Mouse (Mus musculus): ENCODE results near the gene Sgce.
"Not testable (repeated sequence)": the region's sequence is repeated elsewhere in the genome, so short reads cannot be mapped to it uniquely, and the experiment has no call there.

Gene Sgce

GRCm38 (mm10) chr6:4655466-4655865 lies 91.5 kb downstream of the Sgce start:
- DNase-seq (ENCODE audit: extremely low read depth, insufficient read length, low spot score): no peak

GRCm38 (mm10) chr6:4653741-4654140 lies 93.3 kb downstream of the Sgce start:
- not testable (repeated sequence) for DNase-seq (ENCODE audit: extremely low read depth, insufficient read length, low spot score)

DNA sequence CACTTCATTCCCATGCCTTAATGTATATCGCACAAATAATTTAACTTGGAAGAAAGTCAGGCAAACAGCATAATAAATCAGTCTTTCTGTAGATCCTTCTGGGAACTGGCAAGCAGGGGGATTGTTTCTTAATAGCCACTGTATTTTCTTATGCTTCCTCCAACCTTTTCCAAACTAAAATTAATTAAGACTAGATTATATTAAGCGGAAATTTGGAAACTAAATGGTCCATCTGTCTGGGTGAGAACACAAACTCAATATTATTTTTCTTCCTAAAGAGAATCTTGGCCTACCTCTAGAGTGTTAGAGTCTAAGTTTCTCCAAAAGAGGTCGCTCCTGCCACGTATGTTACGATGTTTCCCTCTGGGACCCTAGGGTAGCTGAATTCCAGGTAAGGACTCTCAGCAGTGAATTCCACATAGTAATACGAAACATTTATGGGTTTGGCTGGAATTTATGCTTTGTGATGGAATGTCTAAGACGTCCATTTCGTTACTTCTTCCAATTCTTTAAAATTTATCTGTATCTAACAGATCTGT lies 94.3 kb downstream of the Sgce start:
- no peak for DNase-seq (ENCODE audit: extremely low read depth, insufficient read length, low spot score)

GRCm38 (mm10) chr6:4647351-4647750 lies 99.7 kb downstream of the Sgce start:
- no peak for DNase-seq (ENCODE audit: extremely low read depth, insufficient read length, low spot score)

DNA sequence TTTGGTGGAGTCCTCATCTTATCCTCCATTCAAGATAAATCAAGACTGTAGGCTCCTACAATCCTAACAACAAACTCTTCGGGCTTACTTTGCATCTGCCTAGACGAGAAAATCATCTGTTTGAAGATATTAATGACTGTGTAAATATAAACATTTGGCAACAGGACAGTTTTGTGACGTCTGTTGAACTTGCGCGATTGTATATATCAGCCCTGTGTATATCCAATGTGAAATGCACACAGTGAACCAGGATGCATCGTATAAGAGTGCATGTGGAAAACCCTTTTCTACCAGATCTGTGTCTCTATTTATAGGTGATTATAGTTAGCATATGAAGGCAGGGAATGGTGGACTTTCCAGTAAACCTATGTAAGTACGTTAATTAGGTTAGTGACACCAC lies 104.9 kb downstream of the Sgce start:
- DNase-seq (ENCODE audit: extremely low read depth, insufficient read length, low spot score): no peak

- DNase-seq (ENCODE audit: extremely low read depth, insufficient read length, low spot score): no peak
Observed at GRCm38 (mm10) chr6:4634804-4635203, 112.2 kb downstream of the Sgce start.

DNA sequence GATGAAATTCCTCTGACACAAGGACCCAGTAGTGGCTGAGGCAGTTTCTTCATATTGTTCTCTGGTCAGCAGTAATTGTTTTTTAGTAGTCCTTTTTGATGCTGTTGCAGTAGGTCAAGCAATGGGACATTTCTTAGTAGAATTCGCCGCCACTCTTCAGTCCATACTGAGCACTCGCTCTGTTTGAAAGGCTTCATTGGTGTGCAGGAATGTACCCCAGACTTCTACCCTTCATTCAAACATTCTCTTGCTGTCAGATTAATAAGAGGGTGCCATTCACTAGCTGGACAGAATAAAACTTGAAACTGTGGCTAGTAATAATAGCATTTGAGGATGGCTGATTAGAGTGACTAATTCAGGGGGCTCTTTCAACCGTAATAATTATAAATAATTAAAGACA lies 113.8 kb downstream of the Sgce start:
- no peak for DNase-seq (ENCODE audit: extremely low read depth, insufficient read length, low spot score)

- no peak for DNase-seq (ENCODE audit: extremely low read depth, insufficient read length, low spot score)
Observed at GRCm38 (mm10) chr6:4631464-4631863, 115.5 kb downstream of the Sgce start.
